Mouse (Mus musculus) MEL (cell line): ENCODE data around the gene Clip4. TPM values are rescaled to one million over a fixed set of nuclear protein-coding genes. Genes with fewer than 3 reads are reported as not detected.

Experiments used
- DNase-seq: peaks from one replicate; pipeline ENCODE4 v3.0.0; 2011; ENCODE audit warnings: low read depth, low spot score
- H3K27ac ChIP-seq: 2 replicates; pipeline ENCODE4 v1.5.1; 2012; ENCODE audit warnings: low read depth, mild to moderate bottlenecking, control low read depth, low read length, moderate library complexity; ENCODE audit not compliant: control insufficient read depth
- H3K27me3 ChIP-seq, 2 experiments: fragments of 150-350 bp in 1 of 2; sonication (generic) in 1 of 2; 2 replicates each; pipeline ENCODE4 v1.6.1; 2012; ENCODE audit warnings: low read length in 2 of 2, mild to moderate bottlenecking in 2 of 2, improper control_type of control experiment in 1 of 2, moderate library complexity in 1 of 2; ENCODE audit not compliant: insufficient read depth in 2 of 2, control insufficient read depth in 1 of 2
- H3K36me3 ChIP-seq, 2 experiments: 2 replicates each; pipeline ENCODE4 v1.6.1; 2012 to 2014; ENCODE audit warnings: low read length in 2 of 2, improper control_type of control experiment in 1 of 2, inconsistent platforms in 1 of 2, mild to moderate bottlenecking in 1 of 2; ENCODE audit not compliant: insufficient read depth in 2 of 2, control insufficient read depth in 1 of 2
- H3K4me1 ChIP-seq, 2 experiments: fragments of 150-350 bp in 1 of 2; sonication (generic) in 1 of 2; 2 replicates each; pipeline ENCODE4 v1.6.1; 2012; ENCODE audit warnings: low read length in 2 of 2, improper control_type of control experiment in 1 of 2, mild to moderate bottlenecking in 1 of 2; ENCODE audit not compliant: insufficient read depth in 2 of 2, control insufficient read depth in 1 of 2
- H3K4me3 ChIP-seq, 2 experiments: fragments of 150-350 bp in 1 of 2; sonication (generic) in 1 of 2; 2 replicates each; pipeline ENCODE4 v1.5.1; 2012; ENCODE audit warnings: low read depth in 2 of 2, low read length in 2 of 2, mild to moderate bottlenecking in 2 of 2, moderate library complexity in 2 of 2, control low read depth in 1 of 2, improper control_type of control experiment in 1 of 2; ENCODE audit not compliant: control insufficient read depth in 1 of 2, insufficient read depth in 1 of 2
- H3K79me2 ChIP-seq: 2 replicates; pipeline ENCODE4 v1.6.1; 2012; ENCODE audit warnings: mild to moderate bottlenecking, low read length, moderate library complexity; ENCODE audit not compliant: control insufficient read depth, poor library complexity, insufficient read depth
- H3K9ac ChIP-seq: 2 replicates; pipeline ENCODE4 v1.6.1; 2012; ENCODE audit warnings: low read depth, mild to moderate bottlenecking, control low read depth, low read length, moderate library complexity; ENCODE audit not compliant: control insufficient read depth, poor library complexity, severe bottlenecking
- H3K9me3 ChIP-seq: fragments of 150-350 bp; sonication (generic); replicated peaks from 2 replicates; pipeline ENCODE4 v1.6.1; 2012; ENCODE audit warnings: mild to moderate bottlenecking, low read length, improper control_type of control experiment, moderate library complexity; ENCODE audit not compliant: insufficient read depth
- CHD1 ChIP-seq: IDR thresholded peaks from 2 replicates; pipeline ENCODE4 v1.6.1; 2012; ENCODE audit warnings: low read depth, mild to moderate bottlenecking, inconsistent platforms, low read length, improper control_type of control experiment
- CHD2 ChIP-seq: IDR thresholded peaks from 2 replicates; pipeline ENCODE4 v1.6.1; 2011; ENCODE audit warnings: low read length, improper control_type of control experiment
- E2F4 ChIP-seq: IDR thresholded peaks from 2 replicates; pipeline ENCODE4 v1.6.1; 2011; ENCODE audit warnings: low read depth, low read length, improper control_type of control experiment, borderline replicate concordance
- ELF1 ChIP-seq: IDR thresholded peaks from 2 replicates; pipeline ENCODE4 v1.6.1; 2014; ENCODE audit warnings: low read depth, mild to moderate bottlenecking, inconsistent platforms, low read length, improper control_type of control experiment, moderate library complexity
- ETS1 ChIP-seq: IDR thresholded peaks from 2 replicates; pipeline ENCODE4 v1.6.1; 2012; ENCODE audit warnings: low read depth, mild to moderate bottlenecking, inconsistent platforms, low read length, improper control_type of control experiment, moderate library complexity
- GABPA ChIP-seq: IDR thresholded peaks from 2 replicates; pipeline ENCODE4 v1.6.1; 2012; ENCODE audit warnings: low read depth, mild to moderate bottlenecking, inconsistent platforms, low read length, improper control_type of control experiment, moderate library complexity
- GATA1 ChIP-seq: IDR thresholded peaks from 2 replicates; pipeline ENCODE4 v1.6.1; 2011; ENCODE audit warnings: low read depth, low read length, improper control_type of control experiment
- HCFC1 ChIP-seq: IDR thresholded peaks from 2 replicates; pipeline ENCODE4 v1.6.1; 2012; ENCODE audit warnings: low read depth, mild to moderate bottlenecking, inconsistent platforms, low read length, improper control_type of control experiment, moderate library complexity
- KAT2A ChIP-seq: conservative IDR thresholded peaks from 2 replicates; pipeline ENCODE4 v1.6.1; 2012; ENCODE audit warnings: low read depth, low read length, improper control_type of control experiment, inconsistent platforms
- MAX ChIP-seq: IDR thresholded peaks from 2 replicates; pipeline ENCODE4 v1.6.1; 2011; ENCODE audit warnings: low read length, improper control_type of control experiment
- MYC ChIP-seq: IDR thresholded peaks from 2 replicates; pipeline ENCODE4 v1.6.1; 2011; ENCODE audit warnings: low read depth, mild to moderate bottlenecking, low read length, improper control_type of control experiment, moderate library complexity
- POLR2A ChIP-seq, 2 experiments: IDR thresholded peaks; 2 replicates each; pipeline ENCODE4 v1.6.1; 2011 to 2012; ENCODE audit warnings: low read length in 2 of 2, mild to moderate bottlenecking in 2 of 2, control low read depth in 1 of 2, improper control_type of control experiment in 1 of 2, low read depth in 1 of 2, moderate library complexity in 1 of 2; ENCODE audit not compliant: control insufficient read depth in 1 of 2, insufficient read depth in 1 of 2, poor library complexity in 1 of 2
- POLR2AphosphoS5 ChIP-seq: IDR thresholded peaks from 2 replicates; pipeline ENCODE4 v1.6.1; 2012; ENCODE audit warnings: low read depth, borderline replicate concordance, mild to moderate bottlenecking, inconsistent platforms, low read length, moderate library complexity, mixed read lengths
- RAD21 ChIP-seq: IDR thresholded peaks from 2 replicates; pipeline ENCODE4 v1.6.1; 2011; ENCODE audit warnings: mild to moderate bottlenecking, low read depth, low read length, improper control_type of control experiment
- RCOR1 ChIP-seq: IDR thresholded peaks from 2 replicates; pipeline ENCODE4 v1.6.1; 2012; ENCODE audit warnings: low read depth, mild to moderate bottlenecking, inconsistent platforms, low read length, improper control_type of control experiment
- ZNF384 ChIP-seq: IDR thresholded peaks from 2 replicates; pipeline ENCODE4 v1.6.1; 2012; ENCODE audit warnings: low read depth, mild to moderate bottlenecking, inconsistent platforms, low read length, improper control_type of control experiment
- polyA plus RNA-seq, 2 experiments: library from polyadenylated mRNA; stranded (reverse) in 1 of 2; unstranded in 1 of 2; fragments of >175 nt in 1 of 2; fragments of >200 nt in 1 of 2; gene quantifications; 2 replicates each; pipeline versions ENCODE4 v1.2.1 to v1.2.4; 2012; ENCODE audit warnings: low replicate concordance in 2 of 2, low read depth in 1 of 2; ENCODE audit not compliant: insufficient read length in 2 of 2, insufficient read depth in 1 of 2, missing spikeins in 1 of 2
- total RNA-seq: library from RNA; depleted of rRNA; stranded (reverse); fragments of 300-350 nt; gene quantifications from 2 replicates; pipeline ENCODE4 v1.2.3, GENCODE M21; 2012

The Clip4 gene
- total and polyA plus RNA-seq, 3 experiments = not detected

DNA sequence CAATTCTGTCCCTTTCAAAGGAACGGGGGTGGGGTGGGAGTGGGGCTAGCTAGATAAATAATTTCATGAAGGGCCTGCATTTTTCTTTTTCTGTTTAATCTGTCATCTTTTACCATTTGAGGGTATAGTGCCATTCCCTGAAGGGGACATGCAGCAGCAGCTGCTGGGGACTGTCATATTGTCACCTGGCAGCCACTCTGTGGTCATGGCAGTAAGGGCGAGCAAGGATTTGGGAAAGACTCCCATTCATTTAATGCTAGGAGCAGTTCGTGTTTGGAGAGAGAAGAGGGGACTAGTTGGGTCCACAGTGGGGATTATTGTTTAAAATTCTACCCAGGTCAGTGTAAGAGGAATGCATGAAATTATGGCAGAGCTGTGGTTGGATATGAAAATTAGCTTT, 31.8 kb upstream of the Clip4 start:
- H3K9me3 ChIP-seq = no peaks in the 10 kb centered on the region
- H3K27me3 ChIP-seq = no peaks in the 10 kb centered on the region
- no peak overlapping the region for H3K4me3 ChIP-seq
- H3K27ac ChIP-seq = no peak overlapping the region
- H3K36me3 ChIP-seq = no peaks in the 10 kb centered on the region
- no peaks in the 10 kb centered on the region for H3K4me1 ChIP-seq
- TF ChIP-seq HCFC1 (no peak), ELF1 (no peak), E2F4 (no peak)
- DNase-seq = no peak
- H3K79me2 ChIP-seq = no peaks in the 10 kb centered on the region
- no peak overlapping the region for H3K9ac ChIP-seq

- Histone ChIP-seq H3K4me3 (no peak overlapping the region), H3K79me2 (no peaks in the 10 kb centered on the region), H3K9ac (no peak overlapping the region), H3K27me3 (no peaks in the 10 kb centered on the region; a peak in 1 of 4 replicates), H3K4me1 (no peaks in the 10 kb centered on the region), H3K36me3 (no peaks in the 10 kb centered on the region), H3K27ac (no peak overlapping the region), H3K9me3 (no peaks in the 10 kb centered on the region)
- TF ChIP-seq KAT2A (no peak), MAX (no peak), RCOR1 (no peak), GABPA (no peak), CHD2 (no peak), POLR2A (IDR thresholded peaks at IDR 0.05; ENCODE audit: control insufficient read depth in 1 of 2, insufficient read depth in 1 of 2, low read depth in 1 of 2, low read length in 2 of 2, poor library complexity in 1 of 2) (no peak), MYC (no peak), ETS1 (no peak), CHD1 (no peak), POLR2AphosphoS5 (no peak)
- no peak for DNase-seq
Measured at GRCm38 (mm10) chr17:71742156-71742555, 26.1 kb upstream of the Clip4 start.

DNA sequence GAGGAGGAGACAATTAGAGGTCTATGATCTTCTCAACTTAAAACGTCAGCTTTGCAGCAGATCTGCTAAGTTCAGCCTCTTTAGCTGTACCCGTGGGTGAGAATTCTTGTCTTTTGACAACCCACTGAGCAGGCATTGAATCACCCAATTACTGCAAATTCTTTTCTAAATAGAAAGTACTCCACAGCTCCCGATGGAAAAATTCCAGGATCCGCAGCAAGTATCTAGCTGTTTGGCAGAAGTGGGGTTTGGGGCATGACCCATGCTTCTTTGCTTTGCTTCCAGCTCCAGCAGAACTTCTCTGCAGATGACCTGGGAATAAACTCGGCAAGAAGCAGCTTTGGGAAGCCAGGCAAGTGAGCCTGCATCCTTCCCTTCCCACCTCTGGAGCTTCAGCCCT, 25.3 kb upstream of the Clip4 start:
- DNase-seq = no peak
- TF ChIP-seq ZNF384 (no peak), RAD21 (no peak), GATA1 (no peak), POLR2A (IDR thresholded peaks at IDR 0.05; ENCODE audit: control insufficient read depth in 1 of 2, insufficient read depth in 1 of 2, low read depth in 1 of 2, low read length in 2 of 2, poor library complexity in 1 of 2) (no peak), E2F4 (no peak)
- Histone ChIP-seq H3K79me2 (no peaks in the 10 kb centered on the region), H3K9me3 (no peaks in the 10 kb centered on the region), H3K4me3 (no peak overlapping the region), H3K9ac (no peak overlapping the region), H3K36me3 (no peaks in the 10 kb centered on the region), H3K27ac (no peak overlapping the region), H3K4me1 (no peaks in the 10 kb centered on the region), H3K27me3 (no peaks in the 10 kb centered on the region; a peak in 1 of 4 replicates)
